Mouse (Mus musculus) liver, adult 2 months (tissue): ENCODE measurements around the gene Trap1. TPM values are rescaled to one million over a fixed set of nuclear protein-coding genes. Genes with fewer than 3 reads are reported as not detected.
A peak's percentile ranks its signal among the peaks of the same experiment; 100 is the strongest.

Experiments used
- DNase-seq: peaks from one replicate; pipeline ENCODE4 v3.0.0-alpha.2; 2011; ENCODE audit warnings: low read depth, low spot score; ENCODE audit errors: extremely low read depth
- H3K27ac ChIP-seq: fragments of 200-500 bp; replicated peaks from 2 replicates; pipeline ENCODE4 v1.5.1; 2012; ENCODE audit warnings: low read depth, mild to moderate bottlenecking, control low read depth, inconsistent platforms, low read length; ENCODE audit not compliant: insufficient read depth
- H3K27me3 ChIP-seq: fragments of 200-500 bp; 2 replicates; pipeline ENCODE4 v1.6.1; 2012; ENCODE audit warnings: mild to moderate bottlenecking, moderate library complexity, low read length, inconsistent platforms; ENCODE audit not compliant: control insufficient read depth, insufficient read depth
- H3K36me3 ChIP-seq: fragments of 200-500 bp; 2 replicates; pipeline ENCODE4 v1.6.1; 2012; ENCODE audit warnings: low read length, inconsistent platforms; ENCODE audit not compliant: control insufficient read depth, insufficient read depth
- H3K4me1 ChIP-seq: fragments of 200-500 bp; 2 replicates; pipeline ENCODE4 v1.6.1; 2011; ENCODE audit warnings: low read length; ENCODE audit not compliant: control insufficient read depth, insufficient read depth
- H3K4me3 ChIP-seq: fragments of 200-500 bp; 2 replicates; pipeline ENCODE4 v1.5.1; 2011; ENCODE audit warnings: low read depth, mild to moderate bottlenecking, control low read depth, low read length, moderate library complexity; ENCODE audit not compliant: insufficient read depth
- H3K79me2 ChIP-seq: fragments of 200-500 bp; 2 replicates; pipeline ENCODE4 v1.6.1; 2012; ENCODE audit warnings: inconsistent platforms, mild to moderate bottlenecking, low read length, moderate library complexity; ENCODE audit not compliant: control insufficient read depth, insufficient read depth
- H3K9ac ChIP-seq: fragments of 200-500 bp; 2 replicates; pipeline ENCODE4 v1.6.1; 2012; ENCODE audit warnings: low read depth, mild to moderate bottlenecking, control low read depth, inconsistent platforms, low read length
- CTCF ChIP-seq: fragments of 200-500 bp; IDR thresholded peaks from 2 replicates; pipeline ENCODE4 v1.5.1; 2011; ENCODE audit warnings: low read depth, low read length, control low read depth
- POLR2A ChIP-seq: fragments of 200-500 bp; IDR thresholded peaks from 2 replicates; pipeline ENCODE4 v1.6.1; 2011; ENCODE audit warnings: low read length, control low read depth; ENCODE audit not compliant: insufficient read depth; ENCODE audit errors: extremely low read depth
- WGBS: fragments of 180-500 bp; shearing (Covaris S2); methylation state at CpG from one replicate; pipeline ENCODE4 v1.1.7; 2018; 5-methylcytosine and 5-hydroxymethylcytosine counted together
- polyA plus RNA-seq: library from polyadenylated mRNA; depleted of rRNA; stranded (reverse); fragments of >200 nt; gene quantifications from 2 replicates; pipeline ENCODE4 v1.2.3, GENCODE M21; 2012; rRNA removed
- total RNA-seq: library from RNA; depleted of rRNA; stranded (reverse); fragments of >200 nt; gene quantifications from 2 replicates; pipeline ENCODE4 v1.2.3, GENCODE M21; 2014; rRNA removed

Gene Trap1
- total RNA-seq: 151 and 167 TPM in 2 replicates
- 161 and 179 TPM in 2 replicates for polyA plus RNA-seq

- H3K27me3 ChIP-seq: no peaks in the 10 kb centered on the region
- peak within 1 kb of the TSS; percentile 92 for H3K9ac ChIP-seq
- no peaks in the 10 kb centered on the region for H3K36me3 ChIP-seq
- peaks cover 10% of the 10 kb centered on the region for H3K4me1 ChIP-seq
- under 1% methylated on average over 58 of the region's 58 CpGs for WGBS
- TF ChIP-seq POLR2A (peak; percentile 72), CTCF (no peak)
- DNase-seq: peak; percentile 75
- peak within 1 kb of the TSS; percentile 82 for H3K4me3 ChIP-seq
- H3K27ac ChIP-seq: peak within 1 kb of the TSS; percentile 94
- peaks cover 11% of the 10 kb centered on the region; the same call in 1 of the 2 replicates for H3K79me2 ChIP-seq
These were observed at the start of gene Trap1 for GRCm38 (mm10) chr16:4077384-4078061. TSS of gene Trap1 (minus strand) at chr16:4077827.

- no peak overlapping the region for H3K9ac ChIP-seq
- TF ChIP-seq POLR2A (no peak), CTCF (no peak)
- no peak overlapping the region for H3K4me3 ChIP-seq
- H3K36me3 ChIP-seq: peaks cover 52% of the 10 kb centered on the region
- no peak overlapping the region for H3K27ac ChIP-seq
- H3K79me2 ChIP-seq: no peaks in the 10 kb centered on the region; the same call in 1 of the 2 replicates
- no peaks in the 10 kb centered on the region for H3K4me1 ChIP-seq
- no peaks in the 10 kb centered on the region for H3K27me3 ChIP-seq
- no peak for DNase-seq
- WGBS: 85% methylated on average over 4 of the region's 4 CpGs
These were observed 39.4 kb upstream of the Trap1 start for GRCm38 (mm10) chr16:4117072-4117471.

GRCm38 (mm10) chr16:4100374-4100773 lies 22.7 kb upstream of the Trap1 start:
- DNase-seq: peak; percentile 91
- Histone ChIP-seq H3K27ac (no peak overlapping the region; the same call in 1 of the 2 replicates), H3K4me3 (no peak overlapping the region), H3K36me3 (peaks cover 45% of the 10 kb centered on the region), H3K4me1 (peaks cover 10% of the 10 kb centered on the region), H3K79me2 (no peaks in the 10 kb centered on the region; the same call in 1 of the 2 replicates), H3K9ac (no peak overlapping the region), H3K27me3 (no peaks in the 10 kb centered on the region)
- 24% methylated on average over 2 of the region's 2 CpGs for WGBS
- no peak for TF ChIP-seq CTCF
- no peak for TF ChIP-seq POLR2A

GRCm38 (mm10) chr16:4097521-4097920 lies 19.9 kb upstream of the Trap1 start:
- no peak for DNase-seq
- 97% methylated on average over 1 of the region's 1 CpGs for whole genome bisulfite sequencing
- Histone ChIP-seq H3K4me3 (no peak overlapping the region), H3K79me2 (no peaks in the 10 kb centered on the region; the same call in 1 of the 2 replicates), H3K27me3 (no peaks in the 10 kb centered on the region), H3K27ac (no peak overlapping the region), H3K36me3 (peaks cover 62% of the 10 kb centered on the region), H3K9ac (no peak overlapping the region), H3K4me1 (peaks cover 8% of the 10 kb centered on the region)
- TF ChIP-seq POLR2A (no peak), CTCF (no peak)

GRCm38 (mm10) chr16:4096898-4097297 lies 19.3 kb upstream of the Trap1 start:
- no peak for DNase-seq
- Histone ChIP-seq H3K4me3 (no peak overlapping the region), H3K9ac (no peak overlapping the region), H3K79me2 (no peaks in the 10 kb centered on the region; the same call in 1 of the 2 replicates), H3K27me3 (no peaks in the 10 kb centered on the region), H3K4me1 (peaks cover 8% of the 10 kb centered on the region), H3K36me3 (peaks cover 66% of the 10 kb centered on the region), H3K27ac (no peak overlapping the region)
- TF ChIP-seq POLR2A (no peak), CTCF (no peak)

GRCm38 (mm10) chr16:4096141-4096540 lies 18.5 kb upstream of the Trap1 start:
- Histone ChIP-seq H3K79me2 (no peaks in the 10 kb centered on the region; the same call in 1 of the 2 replicates), H3K27ac (no peak overlapping the region), H3K27me3 (no peaks in the 10 kb centered on the region), H3K36me3 (peaks cover 72% of the 10 kb centered on the region), H3K4me1 (peaks cover 2% of the 10 kb centered on the region; the same call in 1 of the 2 replicates), H3K4me3 (no peak overlapping the region), H3K9ac (no peak overlapping the region)
- DNase-seq: no peak
- WGBS: 94% methylated on average over 3 of the region's 3 CpGs
- TF ChIP-seq POLR2A (no peak), CTCF (no peak)
